Mouse (Mus musculus): ENCODE data around the gene Mylk4.

Mylk4 gene

DNA sequence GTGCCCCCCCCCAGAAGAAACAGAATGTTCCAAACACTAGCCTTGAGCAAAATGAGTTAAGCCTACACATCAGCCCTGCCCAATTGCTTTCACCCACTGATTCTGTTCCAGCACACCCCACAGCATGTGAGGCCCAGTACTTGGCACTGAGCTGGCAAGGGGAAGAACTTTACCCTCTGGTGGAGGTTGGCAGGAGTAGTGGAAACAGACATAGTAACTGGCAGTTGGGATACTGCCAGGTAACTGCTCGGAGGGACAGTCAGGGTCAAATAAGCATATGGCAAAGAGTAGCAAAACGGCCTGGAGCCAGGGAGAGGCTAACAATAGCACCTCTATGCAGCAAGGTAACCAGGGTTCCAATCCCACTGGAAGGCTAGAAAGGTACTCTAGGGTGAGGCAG lies 10.9 kb upstream of the Mylk4 start:
- no peak for DNase-seq

DNA sequence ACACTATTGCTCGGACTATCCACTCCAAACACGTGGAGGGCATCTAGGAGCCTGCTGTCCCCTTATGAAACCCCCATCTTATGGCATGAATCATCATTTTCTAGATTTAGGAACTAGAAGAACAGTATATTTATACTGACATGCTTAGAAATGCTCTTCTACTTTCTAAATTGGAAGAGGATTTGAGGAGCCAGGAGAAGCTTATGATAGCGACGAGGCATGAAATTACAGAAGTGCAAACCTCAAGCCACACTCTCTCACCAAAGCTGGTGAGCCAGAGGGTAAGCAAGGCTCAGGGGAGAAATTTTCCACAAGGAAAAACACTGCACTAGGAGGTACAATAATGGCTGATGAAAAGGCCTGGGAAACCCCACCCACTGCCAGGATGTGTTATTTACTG lies 6.0 kb upstream of the Mylk4 start:
- DNase-seq, result no peak

DNA sequence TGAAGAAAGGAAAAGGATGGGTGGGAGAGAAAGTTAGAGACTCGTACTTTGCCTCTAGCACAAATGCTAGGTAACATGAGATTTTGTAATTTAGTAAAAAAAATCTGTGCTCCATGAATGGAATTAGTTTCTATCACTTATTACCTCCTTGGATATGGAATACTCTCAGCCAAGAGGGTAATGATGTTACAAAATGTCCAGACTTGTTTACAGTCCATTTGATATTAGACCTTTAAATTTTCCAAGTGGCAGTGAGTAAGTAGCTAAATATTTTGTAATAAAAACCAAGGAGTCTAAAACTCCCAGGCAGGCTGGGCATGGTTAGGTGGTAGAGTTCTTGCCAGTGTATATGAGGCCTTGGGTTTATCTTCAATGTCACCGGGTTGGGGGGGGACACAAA lies 3.8 kb upstream of the Mylk4 start:
- no peak for DNase-seq

DNA sequence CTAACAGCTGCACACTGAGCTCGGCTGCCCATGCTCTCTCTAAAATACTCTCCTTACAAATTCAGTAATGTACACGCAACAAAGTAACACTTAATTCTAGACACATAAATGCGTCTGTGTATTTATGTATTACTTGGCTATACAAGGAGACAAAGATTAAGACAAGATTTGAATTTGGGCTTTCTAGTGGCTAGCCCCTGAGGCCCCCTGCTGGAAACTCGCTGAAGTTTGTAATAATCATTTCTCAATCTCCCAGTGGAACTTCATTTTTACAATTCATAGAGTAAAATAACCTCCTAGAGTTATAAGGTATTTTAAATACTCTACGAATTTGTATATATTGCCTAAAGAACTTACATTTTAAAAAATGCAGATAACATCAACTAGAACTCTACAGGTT lies 699 bp downstream of the Mylk4 start:
- DNase-seq, result no peak

DNA sequence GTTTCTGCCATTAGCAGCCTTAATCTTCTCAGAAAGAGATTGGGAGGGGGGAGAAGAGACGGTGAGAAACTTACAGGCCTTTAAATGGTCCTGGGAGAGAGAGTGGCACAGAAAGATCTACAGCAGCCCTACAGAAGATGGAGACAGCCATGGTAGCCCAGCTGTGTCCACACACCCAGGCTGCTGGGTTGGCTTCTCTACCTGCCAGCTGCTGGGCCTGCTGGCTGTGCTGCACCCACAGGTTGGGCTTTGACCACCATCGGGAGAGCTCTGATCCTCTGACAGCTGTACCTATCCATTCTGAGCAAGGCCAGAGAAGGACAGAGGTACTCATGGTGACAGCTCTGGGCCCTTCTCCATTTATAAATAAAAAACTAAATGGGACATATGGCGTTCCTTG lies 4.9 kb downstream of the Mylk4 start:
- DNase-seq, result no peak

DNA sequence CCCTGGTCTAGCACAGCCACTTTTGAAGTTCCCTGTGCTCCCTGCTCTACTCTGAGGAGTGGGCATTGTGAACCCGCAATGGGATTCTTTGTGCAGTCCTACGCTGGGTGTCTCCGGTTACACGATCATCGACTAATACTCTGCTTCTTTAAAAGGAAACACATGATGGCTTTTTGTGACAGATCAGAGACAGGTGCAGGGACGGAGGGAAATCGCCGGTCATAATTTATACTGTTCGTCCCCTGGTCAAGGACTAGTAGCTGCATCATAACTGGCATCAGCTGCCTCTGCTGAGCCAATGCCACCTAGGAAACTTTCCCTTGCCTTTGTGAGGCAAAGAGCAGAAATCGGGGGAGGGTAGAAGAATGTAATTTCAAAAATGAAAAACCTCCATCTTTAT lies 7.4 kb downstream of the Mylk4 start:
- no peak for DNase-seq

DNA sequence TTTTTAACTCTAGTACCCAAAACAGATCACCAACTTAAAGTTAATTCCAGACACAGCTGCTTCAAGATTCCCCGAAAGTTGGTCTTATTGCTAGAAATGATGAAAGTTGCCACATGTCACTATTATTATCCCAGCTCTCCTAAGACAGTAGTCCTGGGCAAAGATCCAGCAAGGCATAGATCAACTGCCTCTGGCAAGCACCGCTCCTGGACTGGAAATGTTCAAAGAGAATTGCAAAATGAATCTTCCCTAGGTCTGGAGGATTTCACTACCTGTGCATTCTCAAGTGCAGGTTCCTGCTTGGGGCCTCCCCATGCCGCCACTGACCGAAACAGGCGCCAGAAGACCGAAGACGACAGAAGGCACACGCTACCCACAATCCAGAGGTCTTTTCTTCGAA lies 7.9 kb downstream of the Mylk4 start:
- no peak for DNase-seq

DNA sequence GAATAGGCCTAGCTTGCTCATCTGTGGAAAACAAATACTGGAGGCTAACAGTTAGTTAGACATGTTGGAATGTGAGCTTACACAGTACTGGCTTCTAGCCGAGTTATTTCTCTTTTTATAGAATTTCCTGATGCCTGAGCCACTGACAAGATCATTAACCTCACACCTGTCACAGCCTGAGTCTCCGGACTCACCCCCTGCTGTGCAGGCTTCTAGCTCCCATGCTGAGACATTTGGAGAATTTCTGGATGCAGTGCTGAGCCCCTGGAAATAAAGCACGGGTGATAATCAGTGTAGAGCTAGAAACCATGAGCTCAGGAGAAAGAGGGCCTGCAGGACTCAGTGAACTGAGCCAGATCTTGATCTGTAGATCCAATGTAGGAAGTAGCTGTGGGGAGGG lies 13.8 kb downstream of the Mylk4 start:
- DNase-seq, result no peak

DNA sequence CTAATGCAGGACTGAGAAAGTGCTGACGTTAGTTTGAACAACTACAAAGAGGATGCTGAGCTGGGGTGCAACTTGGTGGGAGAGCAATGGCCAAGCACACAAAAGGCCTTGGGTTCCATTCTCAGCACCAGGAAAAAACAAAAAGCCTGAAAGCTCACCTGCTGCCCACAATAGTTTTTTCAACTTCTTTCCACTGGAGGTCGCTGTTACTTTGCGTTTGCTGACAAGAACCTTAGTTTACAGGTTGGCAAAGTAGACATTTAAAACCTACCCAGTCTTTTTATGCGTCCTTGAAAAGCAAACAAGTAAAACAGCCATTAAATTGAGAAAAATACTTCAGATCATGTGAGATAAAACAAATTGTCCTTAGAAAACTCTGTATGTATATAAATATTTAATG lies 15.7 kb downstream of the Mylk4 start:
- no peak for DNase-seq

DNA sequence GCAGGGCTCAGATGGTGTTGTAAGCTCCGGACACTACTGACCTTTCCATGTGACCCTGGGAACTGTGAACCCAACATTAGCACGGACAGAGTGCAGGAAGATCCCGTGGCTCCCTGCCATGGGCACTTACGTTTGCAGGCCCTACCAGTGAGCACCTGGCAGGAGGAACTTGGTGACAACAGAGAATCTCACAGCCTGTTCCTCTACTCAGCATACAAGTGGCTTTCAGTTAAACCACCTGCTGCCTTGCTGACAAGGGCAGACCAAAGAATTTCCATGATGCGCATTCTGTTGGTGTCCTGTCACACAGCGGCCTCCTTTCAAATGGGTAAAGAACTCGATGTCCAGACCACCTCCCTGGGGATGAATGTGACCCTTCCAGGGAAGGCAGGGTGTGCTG lies 19.3 kb downstream of the Mylk4 start:
- no peak for DNase-seq

DNA sequence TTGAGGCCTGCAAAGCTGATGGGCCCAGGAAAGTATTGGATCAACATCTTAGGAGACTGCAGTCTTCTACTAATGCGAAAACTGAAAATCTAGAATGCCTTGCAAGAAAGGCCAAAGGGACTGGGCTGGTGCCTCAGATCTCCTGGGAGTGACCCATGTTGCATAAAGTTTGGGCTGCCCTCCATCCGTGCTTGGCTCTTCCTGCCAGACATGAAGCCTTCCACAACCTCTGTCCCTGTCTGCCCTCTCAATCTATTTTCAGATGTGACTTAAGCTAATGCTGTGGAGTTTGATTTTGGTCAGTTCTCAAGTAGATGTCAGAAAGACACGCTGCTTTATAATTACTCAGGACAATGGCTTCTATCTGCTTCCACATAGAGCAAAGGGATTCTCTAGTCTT lies 20.6 kb downstream of the Mylk4 start:
- no peak for DNase-seq

DNA sequence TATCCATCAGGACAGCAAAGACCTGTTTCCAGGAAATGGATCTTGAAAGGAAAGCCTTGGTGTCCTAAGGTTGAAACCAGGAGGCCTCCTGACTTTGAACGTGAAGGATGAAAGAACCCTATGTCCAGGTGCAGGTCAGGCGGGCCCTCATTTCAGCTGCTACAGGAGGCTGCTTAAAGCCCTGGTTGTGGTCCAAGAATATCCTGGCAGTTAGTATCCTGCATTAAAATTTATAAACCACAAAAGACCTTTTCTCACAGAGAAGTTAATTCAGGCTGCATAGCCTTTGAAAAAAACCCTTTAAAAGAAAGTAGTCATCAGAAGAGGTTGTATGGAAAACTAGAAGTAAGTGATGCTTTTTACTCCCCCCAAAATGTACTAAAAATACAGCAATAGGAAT lies 23.0 kb downstream of the Mylk4 start:
- no peak for DNase-seq

DNA sequence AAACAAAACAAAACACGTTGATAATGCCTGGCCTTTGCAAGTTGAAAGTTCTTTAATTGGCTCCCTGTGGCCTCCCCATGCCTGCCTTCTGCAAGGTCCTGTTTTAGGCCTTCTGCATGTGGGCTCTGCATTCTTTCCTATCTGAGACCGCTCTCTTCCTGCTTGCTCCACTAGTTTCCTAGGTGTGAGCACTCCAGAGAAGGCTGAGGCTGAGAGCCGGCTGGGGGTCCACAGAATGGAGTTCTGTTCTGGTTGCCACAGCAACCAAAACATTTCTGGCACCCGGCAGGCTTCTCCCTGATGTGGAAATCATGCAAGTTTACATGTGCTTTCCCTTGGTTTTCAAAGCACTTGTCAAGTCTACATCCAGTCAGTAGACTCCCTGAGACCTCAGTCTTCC lies 24.7 kb downstream of the Mylk4 start:
- DNase-seq, result peak; percentile 38

DNA sequence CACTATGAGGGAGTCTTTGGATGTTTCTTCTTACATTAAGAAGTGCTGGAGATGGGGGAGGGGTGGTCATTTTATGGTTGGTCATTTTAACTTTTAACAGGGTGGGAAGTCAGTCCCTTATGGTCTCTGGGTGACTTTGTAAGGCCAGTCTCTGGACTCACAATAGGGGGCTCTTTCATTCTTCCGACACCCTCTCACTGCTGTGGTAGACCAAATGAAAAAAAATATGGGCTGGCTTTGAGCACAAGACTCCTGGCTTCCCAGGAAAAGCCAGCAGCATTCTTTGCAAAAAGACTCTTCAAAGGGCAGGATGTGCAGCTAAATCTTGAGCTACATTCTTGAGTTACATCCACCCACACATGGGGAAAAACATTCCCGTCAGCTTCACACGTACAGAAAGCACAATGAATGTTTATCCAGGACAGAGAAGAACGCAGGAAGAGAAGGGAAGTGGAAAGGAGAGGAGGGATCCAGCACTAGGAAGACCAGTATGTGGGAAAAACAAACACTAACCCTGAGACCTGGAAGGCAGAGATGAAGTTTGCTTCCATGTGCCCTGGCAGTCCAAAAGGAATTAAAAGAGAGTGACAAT lies 31.6 kb downstream of the Mylk4 start:
- DNase-seq, result no peak

DNA sequence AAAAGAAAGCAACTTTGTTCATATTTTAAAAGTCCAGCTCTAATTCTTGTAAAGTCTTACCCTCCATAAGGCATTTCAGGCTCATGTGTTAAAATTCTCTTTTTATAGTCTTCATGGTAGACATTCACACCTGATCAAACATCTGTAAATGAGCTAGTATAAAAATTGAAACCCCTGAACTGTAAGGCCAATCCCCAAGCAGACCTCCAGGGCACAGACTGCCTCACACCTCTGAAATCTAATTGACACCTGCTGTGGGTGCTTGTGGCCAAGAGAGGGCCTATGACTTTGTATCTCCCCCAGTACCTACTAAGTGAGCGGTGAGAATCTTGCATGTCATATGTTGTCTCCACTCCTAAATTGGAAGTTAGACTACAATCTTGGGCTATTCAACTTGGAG lies 33.2 kb downstream of the Mylk4 start:
- DNase-seq, result no peak

DNA sequence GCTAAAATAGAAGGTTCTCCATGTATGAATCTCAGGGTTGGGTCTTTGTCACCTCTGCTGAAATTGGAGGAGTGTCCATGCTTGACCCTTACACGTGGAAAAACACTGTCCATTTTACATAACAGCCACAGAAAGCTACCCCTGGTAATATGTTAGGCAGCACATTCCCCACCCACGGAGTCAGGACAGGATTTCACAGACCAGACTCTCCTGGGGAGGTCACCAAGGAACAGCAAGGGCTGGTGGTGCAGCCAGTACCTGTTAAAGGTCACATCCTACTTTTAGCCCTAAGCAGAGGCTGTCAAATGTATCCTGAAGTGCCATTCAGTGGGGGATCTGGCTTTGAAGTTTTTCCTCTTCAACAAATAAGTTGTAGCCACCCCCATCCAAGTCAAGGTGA lies 35.3 kb downstream of the Mylk4 start:
- no peak for DNase-seq

DNA sequence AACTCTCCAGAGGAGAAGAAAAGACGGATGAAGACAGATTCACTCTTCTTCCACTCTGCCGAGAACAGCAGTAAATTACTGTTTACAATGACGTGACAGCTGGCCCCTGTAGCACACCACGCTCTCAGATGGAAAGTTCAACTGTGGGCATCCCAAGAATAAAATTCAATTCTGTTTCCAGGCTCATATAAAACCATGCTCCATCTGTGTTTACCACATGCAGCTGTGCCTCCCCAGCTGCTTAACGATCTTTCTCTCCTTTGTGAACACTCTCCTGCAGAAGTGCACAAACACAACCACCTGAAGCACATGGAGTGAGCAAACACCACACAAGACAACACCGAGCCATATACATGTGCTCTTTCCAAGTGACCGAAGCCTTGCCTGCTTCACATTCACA lies 42.6 kb downstream of the Mylk4 start:
- DNase-seq, result no peak

DNA sequence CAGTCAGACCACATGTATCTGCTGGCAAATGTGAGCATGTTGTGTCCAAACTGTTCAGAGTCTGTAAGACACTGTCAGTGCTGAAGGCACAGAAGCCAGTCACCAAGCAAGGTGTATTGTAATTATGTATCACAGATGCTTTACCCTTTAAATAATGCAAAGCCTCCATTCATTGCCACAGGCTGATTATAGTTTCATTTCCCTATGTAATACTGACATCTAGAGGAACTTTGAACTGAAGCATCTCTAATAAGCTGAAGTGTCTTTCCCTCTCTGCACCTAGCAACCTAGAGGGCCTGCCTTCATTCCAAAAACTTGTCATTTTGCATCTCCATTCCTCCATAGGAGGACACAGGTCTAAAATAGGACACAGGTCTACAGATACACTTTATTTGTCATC lies 52.5 kb downstream of the Mylk4 start:
- no peak for DNase-seq

DNA sequence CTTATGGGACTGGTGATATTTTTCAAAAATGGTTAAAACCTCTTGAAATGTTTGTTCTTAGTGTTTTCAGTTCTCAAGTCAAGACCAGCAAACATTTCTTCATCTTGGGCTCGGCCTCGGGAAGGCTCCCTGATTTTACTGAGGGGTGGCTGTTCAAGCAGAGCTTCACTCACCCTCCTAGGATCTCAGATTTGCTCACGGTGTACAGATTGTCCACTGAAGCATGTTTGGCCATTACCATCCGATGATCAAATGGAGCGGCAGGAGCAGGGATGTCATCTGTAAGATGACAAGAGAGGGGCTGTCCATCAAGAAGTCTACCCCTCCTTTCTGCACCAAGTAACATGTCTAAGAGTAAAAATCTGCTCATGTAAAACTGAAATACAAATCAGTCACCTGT lies 59.1 kb downstream of the Mylk4 start:
- DNase-seq, result no peak

DNA sequence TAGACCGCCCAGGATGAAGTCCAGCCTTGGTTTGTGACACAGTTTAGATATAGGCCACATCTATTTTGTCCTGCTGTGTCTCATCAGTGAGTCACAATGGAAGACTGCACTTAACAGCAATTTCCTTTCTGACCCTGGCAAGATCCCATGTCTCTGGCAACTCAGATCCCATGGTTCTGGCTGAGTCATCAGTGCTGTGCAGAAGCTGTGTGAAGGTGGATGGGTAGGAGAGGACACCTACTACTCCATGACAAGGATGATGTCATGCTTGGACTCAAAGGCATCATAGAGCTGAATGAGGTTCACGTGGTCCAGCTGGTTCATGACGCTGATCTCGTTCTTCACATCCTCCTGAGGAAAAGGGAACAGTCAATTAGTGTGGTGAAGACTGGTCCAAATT lies 62.0 kb downstream of the Mylk4 start:
- DNase-seq, result no peak

DNA sequence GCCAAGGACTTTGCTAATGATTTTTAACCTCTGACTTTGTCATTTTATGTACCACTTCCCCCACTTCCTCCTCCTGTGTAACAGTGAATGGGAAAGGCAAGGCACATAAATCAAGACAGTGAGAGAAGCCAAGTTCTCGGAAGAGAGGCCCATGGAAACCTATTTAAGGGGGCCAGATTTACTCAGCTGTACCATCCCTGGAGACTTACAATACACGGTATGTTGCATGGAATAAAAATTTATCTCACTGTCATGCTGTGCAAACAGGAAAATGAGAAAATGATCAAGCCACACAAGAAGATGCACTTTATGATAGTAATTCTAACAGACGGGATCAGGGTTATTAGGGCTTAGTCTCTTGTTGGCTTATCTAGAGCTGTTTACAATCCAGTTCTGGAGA lies 64.5 kb downstream of the Mylk4 start:
- no peak for DNase-seq

DNA sequence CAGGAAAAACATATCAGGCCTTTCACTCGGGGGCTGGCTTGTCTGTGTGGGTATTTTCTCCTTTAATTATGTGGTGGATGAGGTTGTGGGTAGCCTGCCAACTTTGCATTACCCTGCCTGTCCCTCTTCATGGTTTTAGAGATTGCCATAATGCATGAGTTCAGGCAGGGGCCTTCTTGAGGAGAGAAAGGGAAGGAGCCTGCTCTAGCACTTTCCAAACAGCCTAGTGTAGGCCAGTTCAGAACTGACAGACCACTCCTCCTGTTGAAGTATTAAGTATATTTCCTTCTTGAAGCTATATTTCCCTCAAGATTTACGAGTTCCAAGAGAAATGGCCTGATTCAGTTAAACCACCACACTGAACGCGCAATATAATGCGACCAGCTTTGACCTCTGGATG lies 66.0 kb downstream of the Mylk4 start:
- DNase-seq, result no peak

DNA sequence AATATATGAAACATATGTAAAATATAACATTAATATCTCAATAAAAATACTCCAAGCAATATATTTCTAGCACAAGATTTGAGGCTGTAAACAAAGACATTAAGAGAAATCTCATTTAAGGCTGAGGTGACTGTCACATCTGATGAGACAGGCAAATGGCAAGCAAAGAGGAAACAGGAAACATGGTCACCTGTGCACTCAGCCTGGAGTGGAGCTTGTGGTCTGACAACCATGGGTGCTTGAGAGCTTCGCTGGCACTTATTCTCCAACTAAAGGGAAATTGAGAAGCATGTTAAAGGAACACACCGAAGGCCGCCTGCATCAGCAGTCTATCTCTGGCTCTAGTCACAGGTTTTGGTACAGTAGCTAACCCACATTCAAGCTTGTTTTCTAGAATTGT lies 71.2 kb downstream of the Mylk4 start:
- DNase-seq, result no peak

DNA sequence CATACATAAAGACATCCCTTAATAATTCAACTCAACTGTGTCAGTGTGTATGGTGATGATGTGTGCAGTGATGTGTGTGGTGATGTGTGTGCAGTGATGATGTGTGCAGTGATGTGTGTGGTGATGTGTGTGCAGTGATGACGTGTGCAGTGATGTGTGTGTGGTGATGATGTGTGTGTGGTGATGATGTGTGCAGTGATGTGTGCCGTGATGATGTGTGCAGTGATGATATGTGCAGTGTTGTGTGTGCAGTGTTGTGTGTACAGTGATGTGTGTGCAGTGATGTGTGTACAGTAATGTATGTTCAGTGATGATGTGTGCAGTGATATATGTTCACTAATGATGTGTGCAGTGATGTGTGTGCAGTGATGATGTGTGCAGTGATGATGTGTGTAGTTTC lies 75.9 kb downstream of the Mylk4 start:
- no peak for DNase-seq

DNA sequence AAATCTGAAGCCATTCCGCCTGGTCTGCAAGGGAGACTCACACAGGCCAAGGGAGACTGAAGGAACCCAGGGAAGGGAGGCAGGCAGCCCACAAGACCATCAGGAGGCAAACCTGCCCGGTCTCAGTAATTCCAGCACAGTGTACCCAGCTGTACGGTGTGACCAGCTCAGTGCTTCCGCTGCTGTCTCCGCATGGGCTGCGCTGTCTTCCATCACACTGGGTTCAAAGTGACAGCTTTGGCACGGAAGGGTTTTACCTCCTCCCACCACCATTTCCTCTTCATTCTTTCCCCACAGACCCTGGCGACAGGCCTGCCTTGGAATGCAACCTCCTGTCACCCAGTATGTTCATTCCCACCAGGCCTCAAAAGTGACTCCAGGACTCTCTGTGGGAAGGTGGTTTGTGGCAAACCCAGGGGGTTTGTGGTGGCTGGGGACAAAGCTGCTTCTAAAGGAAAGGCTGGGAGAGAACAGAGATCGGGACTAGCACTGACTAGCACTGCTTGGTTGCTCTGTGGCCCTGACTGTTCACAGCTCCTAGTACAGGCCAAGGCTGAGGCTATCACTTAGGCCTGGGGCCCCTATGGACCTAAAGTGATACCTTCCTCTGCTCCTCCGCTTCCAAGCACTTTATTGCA lies 77.0 kb downstream of the Mylk4 start:
- no peak for DNase-seq

DNA sequence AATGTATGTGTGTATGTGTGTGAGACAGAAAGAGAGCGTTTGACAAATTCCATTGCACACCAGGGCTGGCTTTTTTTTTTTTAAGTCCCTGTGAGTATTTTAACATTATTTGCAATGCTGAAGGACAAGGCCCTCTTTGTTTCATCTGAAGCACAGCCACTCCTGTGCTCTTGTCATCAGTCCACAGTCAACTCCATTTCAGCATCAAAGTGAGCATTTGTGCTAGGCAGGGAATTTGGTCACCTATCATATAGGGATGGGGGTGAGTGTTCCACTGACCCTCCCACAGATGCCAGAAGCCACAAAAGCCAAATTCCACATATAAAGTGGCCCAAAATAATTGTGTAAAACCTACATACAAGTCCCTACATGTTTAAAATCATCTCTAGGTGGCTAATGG lies 78.4 kb downstream of the Mylk4 start:
- no peak for DNase-seq
